Mouse (Mus musculus) R1 (cell line): ENCODE measurements around the gene Styxl1.

Experiments used
- DNase-seq: peaks from one replicate; pipeline ENCODE4 v3.0.0-alpha.2; 2018; ENCODE audit warnings: low read depth, low spot score

Styxl1 gene

GRCm38 (mm10) chr5:135702190-135702589 is 76.0 kb downstream of the Styxl1 start:
- no peak for DNase-seq

- no peak for DNase-seq
Observed at GRCm38 (mm10) chr5:135701601-135702000, 76.6 kb downstream of the Styxl1 start.

- no peak for DNase-seq
Observed at GRCm38 (mm10) chr5:135697711-135698111, 80.5 kb downstream of the Styxl1 start.
